Mouse (Mus musculus): ENCODE data around the gene Spef2. TPM values are rescaled to one million over a fixed set of nuclear protein-coding genes. Genes with fewer than 3 reads are reported as not detected.

Gene Spef2
- polyA plus RNA-seq, 1 experiment from 2014 or later: 0.38 TPM

GRCm38 (mm10) chr15:9533356-9533902 is 215.2 kb downstream of the Spef2 start:
- Histone ChIP-seq H3K4me2 (no peak overlapping the region), H3K27me3 (no peaks in the 10 kb centered on the region), H3K9ac (replicated peaks) (no peak overlapping the region), H3K9me3 (no peaks in the 10 kb centered on the region), H3K4me1 (replicated peaks) (no peaks in the 10 kb centered on the region), H3K36me3 (no peaks in the 10 kb centered on the region), H3K4me3 (replicated peaks) (no peak overlapping the region), H3K27ac (no peak overlapping the region)
- WGBS: 92% methylated on average over 3 of the region's 3 CpGs
- no peak for ATAC-seq (ENCODE audit: insufficient number of reproducible peaks, insufficient read depth, low FRiP score, low TSS enrichment, low read depth)

- 88% methylated on average over 4 of the region's 4 CpGs for WGBS
These were observed 218.6 kb downstream of the Spef2 start, which contains the start of gene Il7r for GRCm38 (mm10) chr15:9530076-9530475. Il7r (minus strand) TSS chr15:9530176.

GRCm38 (mm10) chr15:9529646-9530045 is 219.0 kb downstream of the Spef2 start:
- no peak overlapping the region for H3K27ac ChIP-seq
- 80% methylated on average over 3 of the region's 3 CpGs for WGBS

More at GRCm38 (mm10) chr15:9530076-9530475, 218.6 kb downstream of the Spef2 start, which contains the start of gene Il7r:
- ATAC-seq (ENCODE audit: insufficient number of reproducible peaks, insufficient read depth, low FRiP score, low TSS enrichment, low read depth): no peak
- Histone ChIP-seq H3K9ac (replicated peaks) (no peak within 1 kb of the TSS), H3K4me3 (replicated peaks) (no peak within 1 kb of the TSS), H3K36me3 (no peaks in the 10 kb centered on the region), H3K27me3 (no peaks in the 10 kb centered on the region), H3K27ac (no peak within 1 kb of the TSS), H3K9me3 (no peaks in the 10 kb centered on the region), H3K4me2 (no peak within 1 kb of the TSS), H3K4me1 (replicated peaks) (no peaks in the 10 kb centered on the region)

More at GRCm38 (mm10) chr15:9529646-9530045, 219.0 kb downstream of the Spef2 start:
- H3K27me3 ChIP-seq: no peaks in the 10 kb centered on the region
- no peak overlapping the region for H3K4me2 ChIP-seq
- H3K36me3 ChIP-seq: no peaks in the 10 kb centered on the region
- no peaks in the 10 kb centered on the region for H3K9me3 ChIP-seq
- no peaks in the 10 kb centered on the region for H3K4me1 ChIP-seq (replicated peaks)
- no peak for ATAC-seq (ENCODE audit: insufficient number of reproducible peaks, insufficient read depth, low FRiP score, low TSS enrichment, low read depth)
- H3K9ac ChIP-seq (replicated peaks): no peak overlapping the region
- no peak overlapping the region for H3K4me3 ChIP-seq (replicated peaks)

Other genes starting within 250 kb of the Spef2 start
- gene Il7r, start 218.7 kb downstream of the Spef2 start, polyA plus RNA-seq (2016; fragmentation: Nextera tagmentation; extraction: Ambion mirVana): 0.05 TPM in 1 of 2 replicates, not detected in the other

Data from limb, embryonic 12.5 days (tissue).